Mouse (Mus musculus): ENCODE results near the gene Gm5861. TPM values are rescaled to one million over a fixed set of nuclear protein-coding genes. Genes with fewer than 3 reads are reported as not detected.
"Not testable (repeated sequence)": the region's sequence is repeated elsewhere in the genome, so short reads cannot be mapped to it uniquely, and the experiment has no call there.

Gene Gm5861
- polyA plus RNA-seq (2012; ENCODE audit: insufficient read depth, insufficient read length, missing spikeins) = not detected in 2 replicates

- H3K27ac ChIP-seq (replicated peaks; ENCODE audit: low read depth, low read length); H3K4me3 ChIP-seq (ENCODE audit: insufficient read depth, low read depth, low read length); H3K4me1 ChIP-seq (ENCODE audit: control insufficient read depth, insufficient read depth, insufficient read length, low read length): not testable (repeated sequence)
Measured at GRCm38 (mm10) chr5:11182772-11183171, at the start of gene Gm5861. TSS of gene Gm5861 (plus strand) at chr5:11183072.

GRCm38 (mm10) chr5:11138031-11138430 lies 44.8 kb upstream of the Gm5861 start:
- H3K27ac ChIP-seq (replicated peaks; ENCODE audit: low read depth, low read length); H3K4me3 ChIP-seq (ENCODE audit: insufficient read depth, low read depth, low read length); H3K4me1 ChIP-seq (ENCODE audit: control insufficient read depth, insufficient read depth, insufficient read length, low read length): not testable (repeated sequence)

Other genes with a start within 250 kb of the Gm5861 start
- gene Gm8871, start 235.3 kb upstream of the Gm5861 start, polyA plus RNA-seq (2012; ENCODE audit: insufficient read depth, insufficient read length, missing spikeins) = not detected in 2 replicates
- not detected in 2 replicates for gene Gm8857, start 235.3 kb upstream of the Gm5861 start, polyA plus RNA-seq (2012; ENCODE audit: insufficient read depth, insufficient read length, missing spikeins)
- not detected in 2 replicates for gene Gm8879, start 55.4 kb upstream of the Gm5861 start, polyA plus RNA-seq (2012; ENCODE audit: insufficient read depth, insufficient read length, missing spikeins)
- not detected in 2 replicates for gene Gm8890, start 73.0 kb downstream of the Gm5861 start, polyA plus RNA-seq (2012; ENCODE audit: insufficient read depth, insufficient read length, missing spikeins)
- gene Speer1, start 158.4 kb downstream of the Gm5861 start, polyA plus RNA-seq (2012; ENCODE audit: insufficient read depth, insufficient read length, missing spikeins) = not detected in 2 replicates
- gene Gm8897, start 233.3 kb downstream of the Gm5861 start, polyA plus RNA-seq (2012; ENCODE audit: insufficient read depth, insufficient read length, missing spikeins) = not detected in 2 replicates